Mouse (Mus musculus): Measurements from ENCODE around the gene Nub1. TPM values are rescaled to one million over a fixed set of nuclear protein-coding genes. Genes with fewer than 3 reads are reported as not detected.
A peak's percentile ranks its signal among the peaks of the same experiment; 100 is the strongest.

Gene Nub1
- polyA plus RNA-seq, 1 experiment from 2014 or later, result 27.0 TPM

DNA sequence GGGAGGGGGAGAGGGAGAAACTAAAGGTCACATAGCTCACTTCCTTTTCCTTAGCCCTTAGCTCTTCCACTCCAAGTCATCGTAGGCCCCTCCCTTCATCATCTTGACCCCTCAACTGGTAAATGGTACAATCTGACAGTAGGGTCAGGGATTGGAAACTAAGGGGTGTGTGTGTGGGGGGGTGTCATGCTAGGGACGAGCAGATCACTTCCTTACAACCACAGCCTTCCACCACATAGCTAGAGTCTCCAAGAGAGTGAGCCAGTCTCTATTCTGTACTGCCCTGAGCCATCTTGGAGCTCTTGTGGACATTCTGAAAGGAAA, 66.8 kb downstream of the Nub1 start:
- Histone ChIP-seq H3K27me3 (ENCODE audit: poor library complexity, severe bottlenecking) (peaks cover 12% of the 10 kb centered on the region; the same call in 1 of the 2 replicates), H3K4me3 (peak overlapping the region; percentile 69), H3K36me3 (replicated peaks) (no peaks in the 10 kb centered on the region), H3K4me1 (peaks cover 50% of the 10 kb centered on the region), H3K27ac (peak overlapping the region; percentile 93), H3K9me3 (no peaks in the 10 kb centered on the region)
- WGBS, result 4% methylated on average over 2 of the region's 2 CpGs
- no peak for DNase-seq (ENCODE audit: extremely low spot score, low spot score)

DNA sequence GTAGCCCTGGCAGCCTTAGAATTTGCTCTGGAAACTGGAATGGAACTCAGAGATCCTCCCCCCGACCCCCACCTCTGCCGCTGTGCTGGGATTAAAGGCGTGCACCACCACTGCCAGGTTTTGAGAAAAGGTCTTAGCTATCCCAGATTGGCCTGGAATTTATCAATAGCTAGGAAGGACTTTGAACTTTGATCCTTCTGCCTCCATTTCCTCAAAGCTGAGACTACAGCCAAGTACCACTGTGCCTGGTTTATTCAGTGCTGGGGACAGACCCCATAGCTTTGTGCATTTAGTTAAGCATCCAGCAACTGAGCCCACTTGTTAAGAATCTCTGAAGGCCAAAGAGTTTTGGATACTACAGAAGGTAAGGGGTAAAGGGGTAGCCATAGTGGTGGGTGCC, 71.6 kb downstream of the Nub1 start:
- no peak for DNase-seq (ENCODE audit: extremely low spot score, low spot score)
- Histone ChIP-seq H3K4me1 (peaks cover 24% of the 10 kb centered on the region), H3K4me3 (no peak overlapping the region), H3K9me3 (no peaks in the 10 kb centered on the region), H3K27me3 (ENCODE audit: poor library complexity, severe bottlenecking) (peaks cover 21% of the 10 kb centered on the region), H3K27ac (no peak overlapping the region), H3K36me3 (replicated peaks) (no peaks in the 10 kb centered on the region)
- 57% methylated on average over 3 of the region's 3 CpGs for WGBS

DNA sequence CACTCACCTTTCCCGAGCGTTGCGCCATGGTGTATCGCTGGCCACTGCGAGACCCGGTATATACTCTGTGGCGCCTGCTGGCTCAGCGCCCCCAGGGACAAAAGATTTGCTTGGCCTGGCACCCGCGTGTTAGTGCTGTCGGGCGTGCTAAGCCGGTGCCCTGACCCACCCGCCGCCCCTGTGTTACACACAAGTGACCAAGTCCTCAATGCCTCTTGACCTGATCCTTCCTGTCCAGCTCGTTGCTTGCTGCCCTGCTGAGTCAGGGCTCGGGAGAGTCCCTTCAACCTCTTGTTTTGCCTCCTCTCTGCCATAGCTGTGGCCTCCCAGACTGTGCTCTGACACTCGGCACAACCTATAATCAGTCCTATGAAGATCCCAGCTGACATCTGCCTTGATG, 72.5 kb downstream of the Nub1 start, which contains the start of gene Crygn:
Crygn (minus strand) TSS at position 193 of the 400 bp plus-strand sequence.
- Histone ChIP-seq H3K4me1 (peaks cover 15% of the 10 kb centered on the region), H3K4me3 (no peak within 1 kb of the TSS), H3K9me3 (no peaks in the 10 kb centered on the region), H3K27ac (no peak within 1 kb of the TSS; the same call in 1 of the 2 replicates), H3K27me3 (ENCODE audit: poor library complexity, severe bottlenecking) (peaks cover 18% of the 10 kb centered on the region), H3K36me3 (replicated peaks) (no peaks in the 10 kb centered on the region)
- DNase-seq (ENCODE audit: extremely low spot score, low spot score), result no peak
- 33% methylated on average over 18 of the region's 18 CpGs for WGBS

Other genes with a start within 250 kb of the Nub1 start
- 106 and 108 TPM in 2 replicates for gene Fastk, start 240.2 kb upstream of the Nub1 start, polyA plus RNA-seq (2016; fragmentation: Nextera tagmentation; extraction: Ambion mirVana)
- gene Tmub1, start 237.7 kb upstream of the Nub1 start, polyA plus RNA-seq (2016; fragmentation: Nextera tagmentation; extraction: Ambion mirVana), result 28.4 and 31.8 TPM in 2 replicates
- gene Agap3, start 233.4 kb upstream of the Nub1 start, polyA plus RNA-seq (2016; fragmentation: Nextera tagmentation; extraction: Ambion mirVana), result 24.1 and 29.0 TPM in 2 replicates
- gene Gbx1, start 158.3 kb upstream of the Nub1 start, polyA plus RNA-seq (2016; fragmentation: Nextera tagmentation; extraction: Ambion mirVana), result 0.09 and 0.21 TPM in 2 replicates
- gene Asb10, start 144.6 kb upstream of the Nub1 start, polyA plus RNA-seq (2016; fragmentation: Nextera tagmentation; extraction: Ambion mirVana), result 0.09 and 0.15 TPM in 2 replicates
- gene 4931409K22Rik, start 128.7 kb upstream of the Nub1 start, polyA plus RNA-seq (2016; fragmentation: Nextera tagmentation; extraction: Ambion mirVana), result 0.06 TPM in 1 of 2 replicates, not detected in the other
- gene Abcf2, start 108.1 kb upstream of the Nub1 start, polyA plus RNA-seq (2016; fragmentation: Nextera tagmentation; extraction: Ambion mirVana), result 193 and 197 TPM in 2 replicates
- gene Chpf2, start 98.8 kb upstream of the Nub1 start, polyA plus RNA-seq (2016; fragmentation: Nextera tagmentation; extraction: Ambion mirVana), result 15.1 and 16.0 TPM in 2 replicates
- 34.7 and 39.7 TPM in 2 replicates for gene Smarcd3, start 61.1 kb upstream of the Nub1 start, polyA plus RNA-seq (2016; fragmentation: Nextera tagmentation; extraction: Ambion mirVana)
- gene Wdr86, start 45.2 kb downstream of the Nub1 start, polyA plus RNA-seq (2016; fragmentation: Nextera tagmentation; extraction: Ambion mirVana), result 22.5 and 24.5 TPM in 2 replicates
- gene Crygn, start 72.5 kb downstream of the Nub1 start, polyA plus RNA-seq (2016; fragmentation: Nextera tagmentation; extraction: Ambion mirVana), result 0.72 and 0.81 TPM in 2 replicates
- gene Rheb, start 157.1 kb downstream of the Nub1 start, polyA plus RNA-seq (2016; fragmentation: Nextera tagmentation; extraction: Ambion mirVana), result 164 and 189 TPM in 2 replicates